In the genomic region with DNA sequence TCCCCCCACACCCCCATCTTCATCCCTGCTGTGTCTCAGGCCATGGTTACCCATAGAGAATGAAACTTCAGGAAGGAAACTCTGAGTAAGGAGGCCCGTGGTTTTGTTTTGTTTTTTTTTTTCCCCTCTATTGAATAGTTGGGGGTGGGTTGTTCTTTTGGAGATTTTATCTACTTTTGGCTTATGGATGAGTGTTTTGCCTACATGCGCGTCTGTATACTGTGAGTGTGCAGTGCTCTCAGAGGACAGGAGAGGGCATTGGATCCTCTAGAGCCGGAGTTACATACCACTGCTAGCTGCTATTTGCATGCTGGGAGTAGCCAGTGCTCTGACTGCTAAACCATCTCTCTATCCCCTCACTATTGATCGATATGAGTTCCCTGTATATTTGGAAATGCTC, we compare ENCODE assay signal across 26 mouse cellular contexts. TPM values are rescaled to one million over a fixed set of nuclear protein-coding genes. Genes with fewer than 3 reads are reported as not detected.
DNase-seq lines count a peak whose midpoint lies in the region; ATAC-seq and TF ChIP-seq lines count a peak whose summit lies in the region.
"Had no signal": no experiment of that assay in that cellular context is flagged by ENCODE, and none has a peak within 500 bp of the region (broad histone marks: within the 10 kb centered on the region; RNA-seq: fewer than 3 reads in every experiment).

No protein-coding gene starts in this region.

- no peak overlapping the region for H3K9ac ChIP-seq in heart, embryonic 12.5 days
- no peak overlapping the region for H3K9ac ChIP-seq in intestine, postnatal 0 days (ENCODE audit: low read depth, low read length)
- no peak overlapping the region for H3K9ac ChIP-seq in intestine, embryonic 16.5 days (ENCODE audit: low read depth, low read length)
- H3K9ac ChIP-seq in lung, embryonic 14.5 days = no peak overlapping the region
- H3K9ac ChIP-seq: embryonic facial prominence, embryonic 12.5 days; embryonic facial prominence, embryonic 15.5 days; forebrain, embryonic 15.5 days; heart, embryonic 15.5 days; hindbrain, embryonic 12.5 days; hindbrain, embryonic 15.5 days had no signal

- no peaks in the 10 kb centered on the region for H3K27me3 ChIP-seq in heart, embryonic 12.5 days (replicated peaks)
- H3K27me3 ChIP-seq in intestine, postnatal 0 days (replicated peaks; ENCODE audit: control insufficient read depth, insufficient read depth, low read length) = no peaks in the 10 kb centered on the region
- no peaks in the 10 kb centered on the region for H3K27me3 ChIP-seq in intestine, embryonic 16.5 days (replicated peaks; ENCODE audit: control insufficient read depth, insufficient read depth, low read length)
- no peaks in the 10 kb centered on the region for H3K27me3 ChIP-seq in lung, embryonic 14.5 days (ENCODE audit: insufficient read depth, low read length)
- H3K27me3 ChIP-seq: embryonic facial prominence, embryonic 12.5 days; embryonic facial prominence, embryonic 15.5 days; forebrain, embryonic 15.5 days; heart, embryonic 15.5 days; hindbrain, embryonic 12.5 days; hindbrain, embryonic 15.5 days had no signal

- peaks cover 56% of the 10 kb centered on the region for H3K36me3 ChIP-seq in heart, embryonic 12.5 days
- H3K36me3 ChIP-seq in intestine, postnatal 0 days (ENCODE audit: control insufficient read depth, insufficient read depth) = peaks cover 79% of the 10 kb centered on the region
- H3K36me3 ChIP-seq in intestine, embryonic 16.5 days (ENCODE audit: control insufficient read depth, insufficient read depth, low read length) = peaks cover 27% of the 10 kb centered on the region
- H3K36me3 ChIP-seq in lung, embryonic 14.5 days (ENCODE audit: insufficient read depth) = peaks cover 53% of the 10 kb centered on the region
- H3K36me3 ChIP-seq: forebrain, embryonic 15.5 days; hindbrain, embryonic 15.5 days had no signal

- DNase-seq in heart, adult 11 months = peak; percentile 82
- no peak for DNase-seq in lung, embryonic 14.5 days
- no peak for DNase-seq in lung, postnatal 10 days
- peak; percentile 73 for DNase-seq in 416B (ENCODE audit: low read depth)
- no peak for DNase-seq in spleen, postnatal 10 days (ENCODE audit: low spot score in 2 of 2)
- DNase-seq: adrenal gland, adult 2 months; adrenal gland, postnatal 14 days; cerebellum, adult 11 months; cerebellum, adult 2 months; cerebellum, adult 9-11 months; cerebellum, postnatal 25 days; gastrocnemius, postnatal 10 days; gastrocnemius, postnatal 36 days; heart, postnatal 14 days had no signal

- H3K4me1 ChIP-seq in heart, embryonic 12.5 days (replicated peaks) = no peaks in the 10 kb centered on the region; the same call in 1 of the 2 replicates
- no peaks in the 10 kb centered on the region for H3K4me1 ChIP-seq in intestine, postnatal 0 days (replicated peaks; ENCODE audit: control insufficient read depth, insufficient read depth, low read length)
- H3K4me1 ChIP-seq in intestine, embryonic 16.5 days (ENCODE audit: control insufficient read depth, insufficient read depth, low read length) = peaks cover 3% of the 10 kb centered on the region; the same call in 1 of the 2 replicates
- H3K4me1 ChIP-seq in lung, embryonic 14.5 days (ENCODE audit: insufficient read depth) = no peaks in the 10 kb centered on the region
- H3K4me1 ChIP-seq: embryonic facial prominence, embryonic 12.5 days; forebrain, embryonic 15.5 days; hindbrain, embryonic 12.5 days; hindbrain, embryonic 15.5 days had no signal

- 71% methylated on average over 5 of the region's 5 CpGs for WGBS in heart, embryonic 12.5 days
- 70% methylated on average over 5 of the region's 5 CpGs for WGBS in intestine, postnatal 0 days
- 81% methylated on average over 5 of the region's 5 CpGs for WGBS in intestine, embryonic 16.5 days
- 71% methylated on average over 5 of the region's 5 CpGs for WGBS in lung, embryonic 14.5 days

- H3K4me2 ChIP-seq in heart, embryonic 12.5 days = no peak overlapping the region
- no peak overlapping the region for H3K4me2 ChIP-seq in intestine, postnatal 0 days (replicated peaks; ENCODE audit: low read depth)
- H3K4me2 ChIP-seq in intestine, embryonic 16.5 days (ENCODE audit: low read depth, low read length) = no peak overlapping the region
- H3K4me2 ChIP-seq in lung, embryonic 14.5 days = no peak overlapping the region
- H3K4me2 ChIP-seq: embryonic facial prominence, embryonic 12.5 days; embryonic facial prominence, embryonic 15.5 days; forebrain, embryonic 15.5 days; heart, embryonic 11.5 days; heart, embryonic 15.5 days; hindbrain, embryonic 12.5 days; hindbrain, embryonic 15.5 days had no signal

- no peaks in the 10 kb centered on the region for H3K9me3 ChIP-seq in heart, embryonic 12.5 days (replicated peaks)
- no peaks in the 10 kb centered on the region for H3K9me3 ChIP-seq in intestine, postnatal 0 days (ENCODE audit: control insufficient read depth)
- H3K9me3 ChIP-seq in intestine, embryonic 16.5 days (ENCODE audit: control insufficient read depth, low read length) = no peaks in the 10 kb centered on the region
- no peaks in the 10 kb centered on the region for H3K9me3 ChIP-seq in lung, embryonic 14.5 days (ENCODE audit: low read depth, low read length)
- H3K9me3 ChIP-seq: embryonic facial prominence, embryonic 12.5 days; embryonic facial prominence, embryonic 15.5 days; forebrain, embryonic 15.5 days; heart, embryonic 15.5 days; hindbrain, embryonic 12.5 days; hindbrain, embryonic 15.5 days had no signal

- H3K27ac ChIP-seq in heart, embryonic 12.5 days (ENCODE audit: poor library complexity, severe bottlenecking) = no peak overlapping the region
- no peak overlapping the region for H3K27ac ChIP-seq in intestine, postnatal 0 days (ENCODE audit: low read depth, low read length)
- H3K27ac ChIP-seq in intestine, embryonic 16.5 days (ENCODE audit: low read length) = no peak overlapping the region
- no peak overlapping the region for H3K27ac ChIP-seq in lung, embryonic 14.5 days (ENCODE audit: low read depth)
- H3K27ac ChIP-seq: embryonic facial prominence, embryonic 12.5 days; embryonic facial prominence, embryonic 15.5 days; forebrain, embryonic 15.5 days; heart, embryonic 15.5 days; hindbrain, embryonic 12.5 days; hindbrain, embryonic 15.5 days had no signal

- no peak for ATAC-seq in heart, embryonic 12.5 days (ENCODE audit: insufficient number of reproducible peaks, low FRiP score)
- ATAC-seq in intestine, postnatal 0 days = no peak
- no peak for ATAC-seq in intestine, embryonic 16.5 days
- no peak for ATAC-seq in lung, embryonic 14.5 days (ENCODE audit: insufficient read depth)
- ATAC-seq: CD4-positive, CD25-positive, alpha-beta regulatory T cell, adult 4 months; forebrain, embryonic 15.5 days; inflammation-experienced regulatory T-cells, adult 6 months had no signal

- peak; percentile 35 for TF ChIP-seq CTCF in intestine, postnatal 0 days (IDR thresholded peaks at IDR 0.05; ENCODE audit: low read depth)
- peak; percentile 21; the same call in 1 of the 2 replicates for TF ChIP-seq CTCF in lung, embryonic 14.5 days (IDR thresholded peaks at IDR 0.05; ENCODE audit: low read depth)

- no peak overlapping the region for H3K4me3 ChIP-seq in heart, embryonic 12.5 days
- no peak overlapping the region for H3K4me3 ChIP-seq in intestine, postnatal 0 days (ENCODE audit: low read depth, low read length)
- H3K4me3 ChIP-seq in intestine, embryonic 16.5 days (ENCODE audit: low read length) = no peak overlapping the region
- no peak overlapping the region for H3K4me3 ChIP-seq in lung, embryonic 14.5 days (ENCODE audit: low read depth, low read length)
- H3K4me3 ChIP-seq: embryonic facial prominence, embryonic 12.5 days; embryonic facial prominence, embryonic 15.5 days; forebrain, embryonic 15.5 days; heart, embryonic 15.5 days; hindbrain, embryonic 12.5 days; hindbrain, embryonic 15.5 days had no signal

RNA-seq across cellular contexts. Expression of gene Synj2, which starts 39.7 kb away (rescaled TPM):
- polyA plus RNA-seq in heart, embryonic 12.5 days (2016; fragmentation: Nextera tagmentation; extraction: Ambion mirVana) = 3.8 and 3.9 TPM in 2 replicates
- 2.1 and 2.6 TPM in 2 replicates for polyA plus RNA-seq in intestine, postnatal 0 days (2015; fragmentation: Nextera tagmentation; extraction: Ambion mirVana)
- polyA plus RNA-seq in intestine, embryonic 16.5 days (2015; fragmentation: Nextera tagmentation; extraction: Ambion mirVana) = 3.5 and 4.0 TPM in 2 replicates
- 3.6 TPM in 2 replicates for polyA plus RNA-seq in lung, embryonic 14.5 days (2014; fragmentation: Nextera tagmentation; extraction: Ambion mirVana)

Comparison
In these comparisons a context has a peak if more than half of its experiments do, and no peak if none do; other contexts are left out.
1. DNase-seq: peak in heart, adult 11 months (single experiment) and 416B (single experiment); none in lung, embryonic 14.5 days (single experiment), lung, postnatal 10 days (single experiment) and spleen, postnatal 10 days (0 of 2).